Mouse (Mus musculus): ENCODE data around the gene BC037034.
A peak's percentile ranks its signal among the peaks of the same experiment; 100 is the strongest.

BC037034 gene

GRCm38 (mm10) chr5:138263260-138264206 is at the start of gene BC037034:
BC037034 (minus strand) TSS chr5:138264033.
- peak; percentile 86 to 87 for DNase-seq (ENCODE audit: low spot score in 2 of 2)

GRCm38 (mm10) chr5:138312795-138313194 is 49.0 kb upstream of the BC037034 start:
- DNase-seq (ENCODE audit: low spot score in 2 of 2): no peak

GRCm38 (mm10) chr5:138299613-138300012 is 35.8 kb upstream of the BC037034 start:
- DNase-seq (ENCODE audit: low spot score in 2 of 2): no peak

GRCm38 (mm10) chr5:138294158-138294557 is 30.3 kb upstream of the BC037034 start:
- no peak for DNase-seq (ENCODE audit: low spot score in 2 of 2)

GRCm38 (mm10) chr5:138291638-138292037 is 27.8 kb upstream of the BC037034 start:
- no peak for DNase-seq (ENCODE audit: low spot score in 2 of 2)

- no peak for DNase-seq (ENCODE audit: low spot score in 2 of 2)
These were observed 24.0 kb upstream of the BC037034 start for GRCm38 (mm10) chr5:138287861-138288260.

GRCm38 (mm10) chr5:138283540-138283939 is 19.7 kb upstream of the BC037034 start:
- no peak for DNase-seq (ENCODE audit: low spot score in 2 of 2)

GRCm38 (mm10) chr5:138281798-138282197 is 18.0 kb upstream of the BC037034 start:
- DNase-seq (ENCODE audit: low spot score in 2 of 2): no peak

GRCm38 (mm10) chr5:138280829-138281228 is 17.0 kb upstream of the BC037034 start:
- DNase-seq (ENCODE audit: low spot score in 2 of 2): no peak

GRCm38 (mm10) chr5:138280425-138280768 is 16.6 kb upstream of the BC037034 start:
- no peak for DNase-seq (ENCODE audit: low spot score in 2 of 2)

GRCm38 (mm10) chr5:138279585-138280424 is 16.0 kb upstream of the BC037034 start, which contains the start of the genes Gm43720, Gpc2 and Stag3:
Gm43720 (minus strand) TSS chr5:138279958.
Gpc2 (minus strand) TSS chr5:138280005.
Stag3 (plus strand) TSS chr5:138280240.
- DNase-seq (ENCODE audit: low spot score in 2 of 2): peak; percentile 79 to 84

- DNase-seq (ENCODE audit: low spot score in 2 of 2): no peak
These were observed 14.2 kb upstream of the BC037034 start for GRCm38 (mm10) chr5:138277994-138278393.

- DNase-seq (ENCODE audit: low spot score in 2 of 2): peak in 1 of 2 experiments; percentile 38
These were observed 11.6 kb upstream of the BC037034 start for GRCm38 (mm10) chr5:138275216-138276050.

- DNase-seq (ENCODE audit: low spot score in 2 of 2): no peak
These were observed 10.4 kb upstream of the BC037034 start for GRCm38 (mm10) chr5:138274186-138274585.

GRCm38 (mm10) chr5:138272409-138272923 is 8.6 kb upstream of the BC037034 start, which contains the start of gene Gal3st4:
Gal3st4 (minus strand) TSS chr5:138272840.
- DNase-seq (ENCODE audit: low spot score in 2 of 2): peak in 1 of 2 experiments; percentile 38

GRCm38 (mm10) chr5:138271232-138271631 is 7.4 kb upstream of the BC037034 start:
- DNase-seq (ENCODE audit: low spot score in 2 of 2): no peak

- no peak for DNase-seq (ENCODE audit: low spot score in 2 of 2)
These were observed 5.1 kb upstream of the BC037034 start for GRCm38 (mm10) chr5:138268980-138269379.

- no peak for DNase-seq (ENCODE audit: low spot score in 2 of 2)
These were observed 3.3 kb upstream of the BC037034 start for GRCm38 (mm10) chr5:138267114-138267513.

GRCm38 (mm10) chr5:138265712-138266111 is 1.9 kb upstream of the BC037034 start:
- DNase-seq (ENCODE audit: low spot score in 2 of 2): no peak

- no peak for DNase-seq (ENCODE audit: low spot score in 2 of 2)
These were observed 360 bp upstream of the BC037034 start for GRCm38 (mm10) chr5:138264207-138264578.
